Mouse (Mus musculus) left cerebral cortex, adult 2 months (tissue): Measurements from ENCODE around the gene Ccdc38. TPM values are rescaled to one million over a fixed set of nuclear protein-coding genes. Genes with fewer than 3 reads are reported as not detected.

Source experiments
- DNase-seq, 2 experiments: peaks; one replicate each; pipeline ENCODE4 v3.0.0; 2021 to 2022; ENCODE audit warnings: low spot score in 2 of 2, mixed read lengths in 1 of 2; ENCODE audit errors: extremely low spot score in 1 of 2
- H3K27ac ChIP-seq: fragments of 200-600 bp; 2 replicates; pipeline ENCODE4 v1.8.1; 2022
- H3K4me3 ChIP-seq: fragments of 200-600 bp; 2 replicates; pipeline ENCODE4 v1.8.1; 2022
- CTCF ChIP-seq: fragments of 200-600 bp; IDR thresholded peaks from 2 replicates; pipeline ENCODE4 v1.8.1; 2022; ENCODE audit warnings: antibody characterized with exemption, mild to moderate bottlenecking, moderate library complexity
- intact Hi-C: fragments of 180-260 bp; cut with DNase I; formaldehyde crosslinking; loops from one replicate; pipeline ENCODE4 v1.15.1; 2025
- total RNA-seq, 2 experiments: library from RNA; stranded (reverse); gene quantifications; 2 replicates each; pipeline ENCODE4 v1.2.3; 2021

The Ccdc38 gene
- total RNA-seq, 2 experiments from 2014 or later, result not detected

GRCm38 (mm10) chr10:93594022-93594482, 53.6 kb downstream of the Ccdc38 start:
- intact Hi-C loops, result loop anchor here (1.0 to 10.0 kb wide), 2 partner anchors 219 to 521 kb away; no protein-coding TSS in a partner anchor
- Histone ChIP-seq H3K27ac (peak overlapping the region; percentile 77), H3K4me3 (peak overlapping the region; percentile 40)
- TF ChIP-seq CTCF, result peak; percentile 89
- DNase-seq, result peak; percentile 85 to 89

GRCm38 (mm10) chr10:93595831-93596230, 55.4 kb downstream of the Ccdc38 start:
- Histone ChIP-seq H3K27ac (no peak overlapping the region), H3K4me3 (no peak overlapping the region)
- intact Hi-C loops, result loop anchor here (10.0 kb wide), 1 partner anchor 519 kb away; no protein-coding TSS in a partner anchor
- no peak for TF ChIP-seq CTCF
- no peak for DNase-seq

GRCm38 (mm10) chr10:93596641-93597040, 56.2 kb downstream of the Ccdc38 start:
- H3K27ac ChIP-seq, result no peak overlapping the region
- no peak overlapping the region for H3K4me3 ChIP-seq
- TF ChIP-seq CTCF, result no peak
- intact Hi-C loops, result loop anchor here (10.0 kb wide), 1 partner anchor 518 kb away; no protein-coding TSS in a partner anchor
- no peak for DNase-seq

GRCm38 (mm10) chr10:93602309-93602708, 61.9 kb downstream of the Ccdc38 start:
- Histone ChIP-seq H3K27ac (no peak overlapping the region), H3K4me3 (no peak overlapping the region)
- no peak for DNase-seq
- intact Hi-C loops, result no loop called here
- TF ChIP-seq CTCF, result no peak

- Histone ChIP-seq H3K4me3 (no peak overlapping the region), H3K27ac (no peak overlapping the region)
- no peak; the same call in none of the 2 replicates for TF ChIP-seq CTCF
- DNase-seq, result no peak
- intact Hi-C loops, result no loop called here
These were observed 62.8 kb downstream of the Ccdc38 start for GRCm38 (mm10) chr10:93603256-93603655.

- H3K4me3 ChIP-seq, result no peak overlapping the region
- intact Hi-C loops, result no loop called here
- no peak overlapping the region for H3K27ac ChIP-seq
- no peak for TF ChIP-seq CTCF
- DNase-seq, result no peak
These were observed 65.9 kb downstream of the Ccdc38 start for GRCm38 (mm10) chr10:93606326-93606725.

- intact Hi-C loops, result no loop called here
- no peak overlapping the region for H3K27ac ChIP-seq
- no peak for DNase-seq
- peak; percentile 40 for TF ChIP-seq CTCF
- no peak overlapping the region for H3K4me3 ChIP-seq
These were observed 67.6 kb downstream of the Ccdc38 start for GRCm38 (mm10) chr10:93608051-93608450.

GRCm38 (mm10) chr10:93609236-93609635, 68.8 kb downstream of the Ccdc38 start:
- Histone ChIP-seq H3K4me3 (no peak overlapping the region), H3K27ac (no peak overlapping the region)
- intact Hi-C loops, result no loop called here
- DNase-seq, result no peak
- TF ChIP-seq CTCF, result no peak

- intact Hi-C loops, result loop anchor here (1.0 kb wide), 2 partner anchors 166 to 202 kb away; no protein-coding TSS in a partner anchor
- Histone ChIP-seq H3K27ac (no peak overlapping the region), H3K4me3 (no peak overlapping the region)
- TF ChIP-seq CTCF, result no peak
- no peak for DNase-seq
These were observed 70.5 kb downstream of the Ccdc38 start for GRCm38 (mm10) chr10:93610896-93611295.

GRCm38 (mm10) chr10:93611419-93612007, 71.1 kb downstream of the Ccdc38 start:
- peak; percentile 90 for TF ChIP-seq CTCF
- Histone ChIP-seq H3K4me3 (no peak overlapping the region), H3K27ac (no peak overlapping the region)
- peak in 1 of 2 experiments; percentile 42 for DNase-seq
- intact Hi-C loops, result loop anchor here (1.0 kb wide), 2 partner anchors 166 to 202 kb away; no protein-coding TSS in a partner anchor

GRCm38 (mm10) chr10:93614850-93615249, 74.4 kb downstream of the Ccdc38 start:
- DNase-seq, result no peak
- TF ChIP-seq CTCF, result no peak
- intact Hi-C loops, result no loop called here
- no peak overlapping the region for H3K27ac ChIP-seq
- H3K4me3 ChIP-seq, result no peak overlapping the region

- H3K4me3 ChIP-seq, result no peak overlapping the region
- DNase-seq, result no peak
- TF ChIP-seq CTCF, result no peak
- intact Hi-C loops, result no loop called here
- H3K27ac ChIP-seq, result no peak overlapping the region
These were observed 80.2 kb downstream of the Ccdc38 start for GRCm38 (mm10) chr10:93620438-93621179.
